Mouse (Mus musculus): ENCODE measurements around the gene 3110040M04Rik.
"Not testable (repeated sequence)": the region's sequence is repeated elsewhere in the genome, so short reads cannot be mapped to it uniquely, and the experiment has no call there.

The 3110040M04Rik gene

DNA sequence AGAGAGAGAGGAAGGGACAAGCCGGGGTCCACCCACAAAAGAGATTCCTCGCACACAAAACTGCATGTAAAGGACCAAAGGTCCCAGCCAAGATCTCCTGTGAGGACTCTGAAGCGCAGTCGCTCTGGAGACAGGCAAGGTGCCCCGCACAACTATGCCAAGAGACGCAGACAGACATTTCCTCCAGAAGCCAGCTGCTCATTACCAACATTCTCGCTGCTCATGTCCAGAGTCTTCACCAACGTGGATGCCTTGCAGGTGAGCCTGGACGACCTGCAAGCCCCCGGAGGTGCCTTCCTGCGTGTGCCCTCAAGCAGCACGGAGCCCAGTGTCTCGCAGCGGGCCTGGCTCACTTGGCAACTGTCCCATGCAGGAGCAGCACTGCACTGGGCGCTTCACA is 11.2 kb upstream of the 3110040M04Rik start:
- not testable (repeated sequence) for DNase-seq (ENCODE audit: low spot score)

DNA sequence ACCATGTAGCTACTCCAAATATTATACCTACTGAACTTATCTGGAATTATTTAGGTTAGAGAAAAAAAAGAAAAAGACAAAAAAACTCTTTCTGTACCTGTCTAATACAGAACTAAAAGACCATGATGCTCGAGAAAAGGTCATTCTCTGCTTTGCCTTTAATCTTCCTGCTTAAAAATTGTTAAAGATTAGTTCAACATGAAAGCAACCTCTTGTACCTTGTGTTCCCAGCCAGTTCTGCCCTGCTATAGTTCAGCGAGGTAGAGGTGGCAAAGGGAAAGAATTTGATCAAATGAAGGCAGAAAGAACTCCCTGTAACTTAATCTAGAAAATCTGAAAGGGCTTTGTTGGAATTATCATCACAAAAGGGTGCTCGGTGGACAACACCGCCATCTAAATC is 7.9 kb upstream of the 3110040M04Rik start:
- not testable (repeated sequence) for DNase-seq (ENCODE audit: low spot score)

DNA sequence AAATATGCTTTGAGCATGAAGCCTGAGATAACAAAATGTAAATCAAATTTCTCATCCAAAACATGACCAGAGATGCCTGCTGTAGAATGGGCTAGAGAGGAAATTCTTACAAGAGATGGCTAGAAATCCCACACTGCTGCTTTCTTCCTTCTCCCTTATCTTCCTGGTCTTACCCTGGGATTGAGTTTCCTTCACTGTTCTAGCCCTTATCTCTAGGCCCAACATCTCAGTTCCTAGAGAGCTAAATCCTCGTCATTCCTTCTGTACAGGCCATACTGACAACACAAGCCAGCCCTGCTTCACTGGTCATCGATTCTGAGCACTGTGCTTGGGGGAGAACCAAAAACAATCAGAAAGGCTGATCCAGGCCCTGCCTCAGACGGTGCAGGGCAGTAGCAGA is 7.2 kb upstream of the 3110040M04Rik start:
- DNase-seq (ENCODE audit: low spot score) = not testable (repeated sequence)

DNA sequence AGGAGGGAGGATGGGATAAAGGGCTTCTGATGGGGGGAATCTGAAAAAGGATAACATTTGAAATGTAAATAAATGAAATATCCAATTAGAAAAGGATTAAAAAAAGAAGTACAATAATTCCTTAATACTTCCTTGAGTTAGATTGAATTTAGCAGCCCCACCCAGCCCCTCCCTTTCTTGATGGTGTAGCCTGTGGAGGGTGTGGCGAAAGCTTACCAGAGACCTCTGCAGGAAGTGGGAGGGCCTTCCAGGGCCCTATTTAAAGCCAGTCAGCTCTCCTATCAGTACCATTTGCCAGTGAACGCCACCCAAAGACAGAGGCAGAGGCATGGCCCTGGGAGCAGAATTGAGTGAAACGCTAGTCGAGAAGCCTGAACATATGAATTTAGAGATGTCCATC is 5.8 kb upstream of the 3110040M04Rik start, which contains the start of gene Gm47995:
TSS of gene Gm47995 (plus strand) at position 329 of the 400 bp plus-strand sequence.
- DNase-seq (ENCODE audit: low spot score) = not testable (repeated sequence)

- not testable (repeated sequence) for DNase-seq (ENCODE audit: low spot score)
These were observed 3.3 kb upstream of the 3110040M04Rik start for GRCm38 (mm10) chr1:151200620-151201019.

DNA sequence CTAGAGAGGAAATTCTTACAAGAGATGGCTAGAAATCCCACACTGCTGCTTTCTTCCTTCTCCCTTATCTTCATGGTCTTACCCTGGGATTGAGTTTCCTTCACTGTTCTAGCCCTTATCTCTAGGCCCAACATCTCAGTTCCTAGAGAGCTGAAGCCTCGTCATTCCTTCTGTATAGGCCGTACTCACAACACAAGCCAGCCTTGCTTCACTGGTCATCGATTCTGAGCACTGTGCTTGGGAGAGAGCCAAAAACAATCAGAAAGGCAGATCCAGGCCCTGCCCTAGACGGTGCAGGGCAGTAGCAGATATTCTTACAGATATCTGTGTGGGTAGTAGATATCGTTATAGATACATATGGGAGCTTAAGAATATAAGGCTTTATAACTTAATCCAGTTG is 1.1 kb upstream of the 3110040M04Rik start:
- not testable (repeated sequence) for DNase-seq (ENCODE audit: low spot score)

- DNase-seq (ENCODE audit: low spot score) = not testable (repeated sequence)
These were observed 4.6 kb downstream of the 3110040M04Rik start for GRCm38 (mm10) chr1:151208493-151208892.

DNA sequence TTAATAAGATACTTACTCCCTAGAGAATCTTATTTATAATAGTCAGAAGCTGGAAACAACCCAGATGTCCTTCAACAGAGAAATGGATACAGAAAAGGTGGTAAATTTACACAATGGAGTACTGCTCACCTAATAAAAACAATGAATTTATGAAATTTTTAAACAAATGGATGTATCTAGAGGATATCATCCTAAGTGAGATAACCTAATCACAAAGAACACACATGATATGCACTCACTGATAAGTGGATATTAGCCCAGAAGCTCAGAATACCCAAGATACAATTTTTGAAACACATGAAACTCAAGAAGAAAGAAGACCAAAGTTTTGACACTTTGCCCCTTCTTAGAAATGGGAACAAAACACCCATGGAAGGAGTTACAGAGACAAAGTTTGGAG is 5.0 kb downstream of the 3110040M04Rik start:
- not testable (repeated sequence) for DNase-seq (ENCODE audit: low spot score)

DNA sequence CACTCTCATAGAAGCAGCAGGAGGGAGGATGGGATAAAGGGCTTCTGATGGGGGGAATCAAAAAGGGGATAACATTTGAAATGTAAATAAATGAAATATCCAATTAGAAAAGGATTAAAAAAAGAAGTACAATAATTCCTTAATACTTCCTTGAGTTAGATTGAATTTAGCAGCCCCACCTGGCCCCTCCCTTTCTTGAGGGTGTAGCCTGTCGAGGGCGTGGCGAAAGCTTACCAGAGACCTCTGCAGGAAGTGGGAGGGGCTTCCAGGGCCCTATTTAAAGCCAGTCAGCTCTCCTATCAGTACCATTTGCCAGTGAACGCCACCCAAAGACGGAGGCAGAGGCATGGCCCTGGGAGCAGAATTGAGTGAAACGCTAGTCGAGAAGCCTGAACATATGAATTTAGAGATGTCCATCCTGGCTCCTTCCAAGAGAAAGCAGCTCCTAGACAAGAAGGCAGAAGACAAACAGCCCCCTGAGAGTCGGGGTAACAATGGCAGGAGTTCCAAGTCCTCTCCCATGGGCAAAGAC is 6.0 kb downstream of the 3110040M04Rik start, which contains the start of gene Gm47996:
TSS of gene Gm47996 (plus strand) at position 308 of the 532 bp plus-strand sequence.
- DNase-seq (ENCODE audit: low spot score) = peak; percentile 11

- not testable (repeated sequence) for DNase-seq (ENCODE audit: low spot score)
These were observed 7.7 kb downstream of the 3110040M04Rik start for GRCm38 (mm10) chr1:151211666-151212065.

- DNase-seq (ENCODE audit: low spot score) = no peak
These were observed 10.9 kb downstream of the 3110040M04Rik start for GRCm38 (mm10) chr1:151214862-151215261.

DNA sequence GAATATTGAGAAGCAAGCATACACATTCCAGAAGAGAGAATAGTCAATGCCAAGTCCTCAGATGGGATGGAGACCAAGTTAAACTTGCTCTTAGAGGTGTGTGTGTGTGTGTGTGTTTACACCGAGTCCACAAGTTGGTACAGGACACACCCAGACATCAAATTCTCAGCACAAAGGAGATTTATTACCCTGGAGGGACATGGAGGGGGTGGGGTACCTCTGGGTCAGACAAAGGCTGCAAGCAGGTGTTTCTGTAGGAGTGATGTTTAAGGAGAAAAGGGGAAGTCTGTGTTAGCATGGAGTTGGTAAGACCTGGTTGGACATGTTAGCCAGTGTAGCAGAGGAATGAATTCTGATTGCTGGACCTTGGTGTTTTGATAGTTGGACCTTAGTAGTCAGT is 12.1 kb downstream of the 3110040M04Rik start:
- no peak for DNase-seq (ENCODE audit: low spot score)

GRCm38 (mm10) chr1:151216417-151216816 is 12.5 kb downstream of the 3110040M04Rik start:
- DNase-seq (ENCODE audit: low spot score) = no peak

GRCm38 (mm10) chr1:151219045-151219444 is 15.1 kb downstream of the 3110040M04Rik start:
- DNase-seq (ENCODE audit: low spot score) = no peak

- DNase-seq (ENCODE audit: low spot score) = no peak
These were observed 16.2 kb downstream of the 3110040M04Rik start for GRCm38 (mm10) chr1:151220098-151220497.

DNA sequence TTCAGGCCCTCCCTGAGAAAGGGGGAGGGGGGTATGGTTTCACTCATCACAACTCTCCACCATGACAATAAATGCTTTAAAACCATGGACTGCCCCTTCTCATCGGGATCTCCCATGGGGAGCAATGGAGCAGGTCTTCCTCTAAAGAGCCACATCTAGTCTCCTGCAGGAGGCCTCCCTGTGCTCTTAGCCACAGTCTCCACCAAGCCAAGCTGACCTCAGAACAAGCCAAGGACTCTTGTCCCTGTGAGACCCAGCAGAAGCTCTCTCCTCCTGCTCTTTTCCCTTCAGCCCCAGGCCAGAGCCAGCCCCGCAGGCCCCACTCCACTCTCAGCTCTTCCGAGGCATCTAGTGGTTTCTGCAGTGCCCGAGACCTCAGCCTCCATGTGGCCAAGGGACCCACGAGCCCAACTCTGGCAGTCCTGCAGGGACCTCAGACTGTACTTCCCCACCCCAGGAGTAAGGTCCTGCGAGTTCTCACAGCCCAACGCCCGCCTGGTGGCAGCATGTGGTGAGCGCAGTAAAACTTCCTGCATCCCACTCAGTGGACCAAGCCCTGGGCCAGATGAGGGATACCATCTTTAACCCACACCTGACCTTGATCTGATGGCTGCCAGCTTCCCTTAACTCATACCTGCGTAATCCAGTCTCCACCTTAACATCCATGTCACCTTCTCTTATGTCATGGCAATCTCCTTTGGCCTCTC is 18.8 kb downstream of the 3110040M04Rik start:
- DNase-seq (ENCODE audit: low spot score) = no peak

DNA sequence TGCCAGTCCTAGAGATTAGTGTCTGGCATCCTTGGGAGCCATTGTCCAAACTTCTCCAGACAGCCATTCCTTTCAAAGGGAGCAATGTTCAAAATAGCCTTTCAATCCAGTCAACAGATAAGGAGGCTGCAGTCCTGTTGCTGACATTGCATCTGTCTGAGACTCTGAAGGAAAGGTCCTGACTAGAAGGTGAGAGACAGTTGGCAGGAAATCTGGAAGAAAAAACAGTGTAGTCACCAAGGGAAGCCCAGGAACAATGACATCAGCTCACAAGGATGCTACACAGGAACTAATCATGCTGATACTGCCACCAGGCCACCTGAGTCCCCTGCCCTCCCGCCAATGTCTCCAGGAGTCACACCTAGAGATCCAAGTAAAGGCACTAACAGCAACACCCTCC is 19.5 kb downstream of the 3110040M04Rik start:
- DNase-seq (ENCODE audit: low spot score) = no peak

DNA sequence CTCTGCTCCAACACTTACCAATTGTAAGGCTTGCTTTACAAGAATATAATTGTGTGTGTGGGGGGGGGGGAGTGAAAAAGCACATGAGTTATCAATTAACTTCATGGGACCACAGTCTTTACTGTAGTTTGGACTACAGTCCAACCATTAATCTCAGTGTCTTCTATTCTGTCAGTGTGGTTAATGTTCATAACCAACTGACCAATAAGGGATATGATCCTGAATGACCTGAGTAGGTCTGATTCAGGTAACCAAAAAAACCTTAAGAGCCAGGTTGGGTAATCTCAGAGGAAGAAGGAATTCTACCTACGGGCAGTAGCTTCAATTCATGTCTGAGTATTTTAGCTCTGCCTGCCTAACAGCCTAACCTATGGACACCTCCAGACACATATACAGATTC is 20.6 kb downstream of the 3110040M04Rik start:
- no peak for DNase-seq (ENCODE audit: low spot score)

DNA sequence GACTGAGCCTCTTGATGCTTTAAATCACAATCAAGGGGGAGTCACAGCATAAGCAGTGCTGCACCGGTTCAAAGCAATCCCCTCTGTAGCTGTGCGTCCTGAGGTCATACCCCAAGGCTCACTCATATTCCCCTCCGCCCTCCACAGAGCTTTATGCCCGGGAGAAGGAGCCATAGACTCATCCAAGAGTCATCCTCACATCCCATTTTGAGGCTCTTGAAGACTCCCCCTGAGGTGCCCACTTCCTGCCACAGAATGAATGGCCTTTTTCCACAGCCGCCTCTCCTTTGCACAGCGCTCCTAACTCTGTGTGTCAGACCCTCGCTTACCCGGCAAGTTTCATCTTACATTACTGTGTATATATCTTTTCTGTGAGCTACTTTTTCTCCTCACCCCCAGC is 23.6 kb downstream of the 3110040M04Rik start:
- DNase-seq (ENCODE audit: low spot score) = no peak

DNA sequence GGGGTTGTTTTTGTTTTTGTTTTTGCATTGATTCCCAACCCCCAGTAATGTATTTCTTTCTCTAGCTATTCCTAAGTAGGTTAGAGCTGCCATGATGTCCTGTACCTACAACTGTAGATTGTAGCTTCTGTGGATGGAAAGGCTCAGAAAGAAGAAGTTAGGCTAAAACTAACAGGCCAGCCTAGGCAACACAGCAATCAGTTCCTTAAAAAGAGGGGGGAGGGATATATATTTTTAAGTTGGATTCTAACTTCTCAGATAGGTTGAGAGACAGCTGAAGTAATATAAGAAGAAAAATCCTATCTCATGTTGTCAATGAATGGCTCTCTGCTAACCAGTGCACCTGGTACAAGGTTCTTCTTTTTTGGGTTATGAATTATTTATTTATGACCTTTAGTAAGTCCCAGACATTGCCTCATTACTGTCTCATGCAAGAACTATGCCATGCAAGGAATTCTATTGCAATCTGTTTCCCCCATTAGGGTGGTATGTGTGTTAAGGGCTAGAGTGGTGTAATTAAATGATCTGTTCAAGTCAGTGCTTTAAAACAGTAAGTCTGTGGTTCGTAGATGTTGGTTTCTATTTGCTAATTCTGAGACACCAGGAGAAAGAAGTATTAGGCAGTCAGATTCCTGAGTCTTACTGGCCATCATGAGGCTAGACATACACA is 24.5 kb downstream of the 3110040M04Rik start:
- DNase-seq (ENCODE audit: low spot score) = no peak

- DNase-seq (ENCODE audit: low spot score) = no peak
These were observed 28.4 kb downstream of the 3110040M04Rik start for GRCm38 (mm10) chr1:151232346-151232745.

DNA sequence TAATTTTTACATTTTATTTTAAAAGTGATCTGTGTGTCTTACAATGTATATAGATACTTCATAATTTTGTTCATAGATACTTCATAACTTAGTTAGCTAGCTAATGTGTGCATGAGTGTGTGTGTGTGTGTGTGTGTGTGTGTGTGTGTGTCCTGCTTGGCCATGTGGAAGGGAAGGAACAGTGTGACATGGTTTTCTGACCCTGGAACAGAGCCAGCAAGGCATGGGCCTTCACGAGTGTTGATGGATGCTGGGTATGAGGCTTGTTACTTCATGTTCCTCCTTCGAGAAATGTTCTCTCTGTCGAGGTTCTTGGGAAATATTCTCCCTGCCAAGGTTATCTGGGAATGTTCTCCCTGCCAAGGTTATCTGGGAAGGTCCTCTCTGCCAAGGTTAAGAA is 29.8 kb downstream of the 3110040M04Rik start:
- no peak for DNase-seq (ENCODE audit: low spot score)

- DNase-seq (ENCODE audit: low spot score) = no peak
These were observed 31.7 kb downstream of the 3110040M04Rik start for GRCm38 (mm10) chr1:151235574-151235973.

All from T-cell, adult 2 months (primary cell).